Mouse (Mus musculus): ENCODE data around the gene Lurap1.

DNA sequence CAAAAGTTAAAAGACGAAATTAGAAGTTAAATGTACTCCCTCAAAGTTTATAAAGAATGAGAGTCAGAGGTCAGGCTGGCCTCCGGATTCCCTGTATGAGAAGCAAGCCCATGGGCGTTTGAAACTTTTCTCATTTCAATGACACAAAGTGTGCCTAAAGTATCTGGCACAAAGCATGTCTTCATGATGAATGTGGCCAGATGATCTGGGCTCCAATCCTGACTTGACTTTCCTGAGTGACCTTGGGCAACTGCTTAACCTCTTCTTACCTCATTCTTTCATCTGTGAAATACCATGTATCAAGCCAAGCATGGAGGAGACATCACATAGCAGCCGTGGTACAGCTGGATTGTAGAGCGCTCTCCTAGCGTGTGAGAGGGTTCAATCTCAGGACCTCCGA, 8.9 kb downstream of the Lurap1 start:
- TF ChIP-seq POLR2A (IDR thresholded peaks at IDR 0.05; ENCODE audit: low read depth, low read length) (no peak), CTCF (IDR thresholded peaks at IDR 0.05; ENCODE audit: borderline replicate concordance, insufficient read depth, low read length) (no peak)

Measured in embryonic fibroblast, embryonic 13.5 days (primary cell).